Mouse (Mus musculus): ENCODE measurements around the gene Rora. TPM values are rescaled to one million over a fixed set of nuclear protein-coding genes. Genes with fewer than 3 reads are reported as not detected.

Gene Rora
- total RNA-seq, 1 experiment from 2014 or later, result 3.4 TPM

DNA sequence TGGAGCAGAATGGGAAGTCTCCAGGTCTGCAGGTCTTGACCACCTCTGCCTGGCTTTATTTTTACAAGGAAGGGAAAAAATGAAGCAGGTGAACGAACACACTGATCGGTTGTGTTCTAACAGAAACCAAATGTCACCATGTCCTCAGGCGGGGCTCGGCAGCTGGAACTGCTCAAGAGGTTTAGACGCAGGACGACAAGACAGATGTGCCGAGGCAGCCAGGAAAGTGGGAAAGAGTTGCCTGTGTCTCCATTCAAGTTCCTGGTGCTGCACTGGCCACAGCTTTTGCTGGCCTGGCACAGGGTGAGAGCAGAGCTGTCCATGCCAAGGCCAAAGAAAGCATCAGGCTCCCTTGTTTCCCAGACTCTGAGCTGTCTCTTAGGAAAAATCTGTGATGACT lies 480.1 kb downstream of the Rora start:
- no peak for ATAC-seq (replicated peaks; ENCODE audit: insufficient number of reproducible peaks, low FRiP score, low TSS enrichment, poor library complexity, severe bottlenecking)

- ATAC-seq (replicated peaks; ENCODE audit: insufficient number of reproducible peaks, low FRiP score, low TSS enrichment, poor library complexity, severe bottlenecking), result no peak
Observed at GRCm38 (mm10) chr9:69134604-69135003, 481.0 kb downstream of the Rora start.

DNA sequence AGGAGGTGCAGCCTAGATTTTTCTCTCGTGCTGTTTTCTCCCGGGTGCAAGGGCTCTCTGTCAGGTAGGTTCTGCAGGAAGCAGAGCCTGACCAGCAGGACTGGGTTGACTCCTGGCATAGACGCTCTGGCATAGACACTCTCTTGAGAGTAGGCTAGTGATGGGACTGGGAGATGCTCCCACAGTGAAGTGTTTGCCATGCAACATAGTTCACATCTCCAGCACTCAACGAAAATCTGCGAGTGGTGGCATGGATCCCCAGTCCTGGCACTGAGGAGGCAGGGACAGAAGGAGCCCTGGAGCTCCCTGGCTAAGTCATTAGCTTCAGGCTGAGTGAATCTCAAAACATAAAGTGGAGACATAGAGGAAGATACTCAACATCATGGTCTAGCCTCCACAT lies 483.2 kb downstream of the Rora start:
- no peak for ATAC-seq (replicated peaks; ENCODE audit: insufficient number of reproducible peaks, low FRiP score, low TSS enrichment, poor library complexity, severe bottlenecking)

DNA sequence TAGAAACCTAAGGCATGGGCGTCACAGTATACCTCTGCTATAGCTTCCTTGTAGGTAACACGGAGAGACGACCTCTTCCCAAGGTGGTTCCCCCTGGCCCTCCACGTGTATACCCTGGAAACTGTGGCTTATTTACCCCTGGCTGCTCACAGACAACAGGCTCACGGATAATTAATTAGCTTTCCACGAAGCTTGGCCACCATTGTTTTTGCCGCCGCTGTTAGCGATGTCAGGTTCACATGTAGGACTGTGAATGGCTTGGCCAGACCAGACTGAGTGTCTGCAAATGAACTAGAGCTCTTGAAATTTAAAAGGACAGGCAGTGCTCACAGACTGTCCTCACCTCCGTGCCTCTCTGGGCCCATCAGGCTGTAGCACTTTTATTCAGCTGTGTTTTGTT lies 483.8 kb downstream of the Rora start:
- ATAC-seq (replicated peaks; ENCODE audit: insufficient number of reproducible peaks, low FRiP score, low TSS enrichment, poor library complexity, severe bottlenecking), result no peak

- no peak for ATAC-seq (replicated peaks; ENCODE audit: insufficient number of reproducible peaks, low FRiP score, low TSS enrichment, poor library complexity, severe bottlenecking)
Observed at GRCm38 (mm10) chr9:69140144-69140543, 486.6 kb downstream of the Rora start.

DNA sequence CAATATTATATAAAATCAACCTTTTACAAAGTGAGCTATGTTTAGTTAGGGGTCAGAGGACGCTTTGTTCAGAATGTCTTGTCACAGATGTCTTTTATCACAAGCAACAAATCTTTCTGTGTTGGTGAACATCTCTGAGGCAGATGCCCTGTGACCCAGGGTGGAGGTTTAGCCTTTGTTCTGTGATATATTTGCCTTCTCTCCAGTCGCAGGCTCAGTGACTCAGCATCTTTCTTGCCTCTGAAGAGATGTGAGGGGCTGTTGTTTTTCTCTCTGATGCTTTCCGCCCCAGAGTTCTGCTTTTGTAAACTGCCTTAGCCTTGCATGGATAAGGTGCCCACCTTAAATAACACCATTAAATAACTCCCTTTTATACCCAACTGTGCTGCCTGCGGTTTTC lies 488.3 kb downstream of the Rora start:
- ATAC-seq (replicated peaks; ENCODE audit: insufficient number of reproducible peaks, low FRiP score, low TSS enrichment, poor library complexity, severe bottlenecking), result no peak

DNA sequence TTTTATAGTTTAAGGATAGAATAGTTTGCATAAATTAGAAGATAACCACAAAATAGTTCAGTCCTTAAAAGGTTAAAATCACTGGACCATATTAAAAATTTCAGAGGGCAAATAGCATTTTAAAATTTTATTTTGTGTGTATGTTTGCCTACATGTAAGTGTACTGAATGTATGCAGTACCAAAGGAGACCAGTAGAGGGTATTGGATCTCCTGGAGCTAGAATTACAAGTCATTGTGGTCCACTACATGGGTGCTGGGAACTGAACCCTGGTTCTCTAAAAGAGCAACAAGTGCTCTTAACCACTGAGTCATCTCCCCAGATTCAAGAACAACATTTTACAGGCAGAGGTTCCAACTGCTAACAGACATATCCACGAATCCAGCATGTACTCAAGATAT lies 493.4 kb downstream of the Rora start:
- no peak for ATAC-seq (replicated peaks; ENCODE audit: insufficient number of reproducible peaks, low FRiP score, low TSS enrichment, poor library complexity, severe bottlenecking)

- no peak for ATAC-seq (replicated peaks; ENCODE audit: insufficient number of reproducible peaks, low FRiP score, low TSS enrichment, poor library complexity, severe bottlenecking)
Observed at GRCm38 (mm10) chr9:69150224-69150623, 496.6 kb downstream of the Rora start.

DNA sequence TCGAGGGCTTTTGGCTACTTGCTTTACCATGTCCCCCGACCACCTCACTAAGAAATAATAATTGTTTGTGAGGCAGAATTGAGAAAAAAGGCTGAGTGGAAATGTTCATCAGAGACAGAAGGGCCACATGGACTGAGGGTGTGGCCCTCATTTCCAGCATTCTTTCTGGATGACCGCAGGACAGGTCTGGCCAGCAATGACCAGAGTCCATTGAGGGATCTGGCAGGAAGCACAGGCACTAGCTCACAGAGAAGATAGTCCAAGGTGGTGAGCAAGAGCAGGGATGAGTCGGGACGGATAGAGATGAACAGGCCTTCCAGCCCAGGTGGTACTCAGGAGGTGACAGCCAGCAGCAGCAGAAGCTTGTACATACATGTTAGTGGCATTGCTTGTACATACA lies 501.1 kb downstream of the Rora start:
- no peak for ATAC-seq (replicated peaks; ENCODE audit: insufficient number of reproducible peaks, low FRiP score, low TSS enrichment, poor library complexity, severe bottlenecking)

DNA sequence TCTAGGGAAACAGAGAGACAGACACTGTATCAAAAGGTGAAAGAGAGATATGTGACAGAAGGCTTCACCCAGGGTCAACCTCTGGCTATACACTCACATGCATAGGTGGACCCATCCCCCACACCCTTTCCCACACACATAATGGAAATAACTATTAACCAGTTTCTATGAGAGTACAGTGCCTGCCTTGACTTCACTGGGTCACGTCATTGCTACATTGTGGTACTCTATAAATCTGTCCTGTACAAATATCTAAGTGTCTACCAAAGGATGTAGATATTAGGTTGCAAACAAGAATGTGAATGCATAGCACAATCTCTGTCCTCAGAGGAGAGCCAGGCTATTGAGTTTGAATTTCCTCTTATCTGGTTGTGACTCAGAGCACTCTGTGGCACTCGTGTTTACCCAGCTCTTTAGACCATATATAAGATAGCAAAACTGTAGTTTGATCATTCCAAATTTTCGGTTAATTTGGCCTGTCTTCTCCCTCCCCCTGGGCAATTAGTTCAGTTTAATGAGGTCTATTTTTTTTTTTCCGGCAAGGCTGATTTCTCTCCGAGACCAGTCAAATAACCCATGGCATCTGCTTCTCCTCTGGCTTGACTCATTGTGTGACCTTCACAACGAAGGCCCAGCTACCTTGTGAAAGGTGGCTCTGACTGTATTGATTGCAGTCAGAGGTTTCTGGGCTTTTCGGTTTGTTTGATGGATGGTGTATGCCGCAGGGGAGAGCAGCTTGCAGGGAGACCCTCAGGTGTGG lies 502.4 kb downstream of the Rora start:
- ATAC-seq (replicated peaks; ENCODE audit: insufficient number of reproducible peaks, low FRiP score, low TSS enrichment, poor library complexity, severe bottlenecking), result no peak

- no peak for ATAC-seq (replicated peaks; ENCODE audit: insufficient number of reproducible peaks, low FRiP score, low TSS enrichment, poor library complexity, severe bottlenecking)
Observed at GRCm38 (mm10) chr9:69160818-69161217, 507.2 kb downstream of the Rora start.

DNA sequence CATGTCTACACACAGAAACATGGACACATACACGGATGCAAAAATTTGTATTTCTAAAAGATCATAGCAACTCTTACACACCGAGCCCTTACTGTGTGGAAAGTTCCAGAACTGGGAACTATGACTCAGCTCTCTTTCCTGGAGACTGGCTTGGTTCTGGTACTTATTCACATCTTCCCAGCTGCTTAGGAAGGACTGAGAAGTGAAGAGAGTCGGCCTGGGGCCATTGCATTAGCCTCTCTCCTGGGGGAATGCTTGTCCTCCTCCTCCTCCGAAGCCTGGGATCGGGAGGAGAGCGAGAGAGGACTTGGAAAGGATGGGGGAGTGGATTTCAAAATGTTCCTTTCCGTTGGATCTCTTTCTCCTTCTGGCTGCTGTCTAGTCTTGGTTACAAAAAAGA lies 511.1 kb downstream of the Rora start:
- no peak for ATAC-seq (replicated peaks; ENCODE audit: insufficient number of reproducible peaks, low FRiP score, low TSS enrichment, poor library complexity, severe bottlenecking)

DNA sequence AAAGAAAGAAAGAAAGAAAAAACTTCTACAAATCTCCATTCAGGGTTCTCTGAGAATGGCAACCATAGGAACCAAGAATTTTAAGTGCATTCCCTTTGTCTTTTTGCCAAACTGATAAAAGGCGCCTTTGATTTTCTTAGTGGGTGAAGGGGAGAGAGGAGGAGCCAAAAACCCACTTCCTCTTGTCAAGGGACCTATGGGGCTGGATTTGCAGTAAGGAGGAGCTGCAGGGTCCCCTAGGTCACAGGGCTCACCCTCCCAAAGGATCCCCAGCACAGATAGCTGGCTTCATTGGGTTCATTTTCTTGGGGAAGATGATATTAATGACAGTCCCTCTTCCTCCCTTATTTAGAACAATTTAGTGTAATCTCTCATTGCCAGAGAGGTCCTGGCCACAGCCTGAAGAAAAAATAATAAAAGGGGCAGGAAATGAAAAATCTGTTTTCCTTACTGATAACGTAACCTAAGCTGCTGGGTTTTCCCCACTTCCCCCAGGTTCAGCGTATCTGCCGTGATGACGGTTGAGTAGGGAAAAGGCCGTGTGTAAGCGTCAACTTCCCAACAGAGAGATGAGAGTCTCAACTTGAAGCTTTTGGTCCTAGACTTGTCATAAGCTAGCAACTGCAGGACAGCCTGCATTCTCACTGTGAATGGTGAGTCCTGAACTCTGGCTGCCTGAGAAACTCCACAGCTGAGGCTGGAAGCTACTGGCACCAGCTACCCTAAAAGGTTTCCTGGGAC lies 511.7 kb downstream of the Rora start:
- no peak for ATAC-seq (replicated peaks; ENCODE audit: insufficient number of reproducible peaks, low FRiP score, low TSS enrichment, poor library complexity, severe bottlenecking)

- ATAC-seq (replicated peaks; ENCODE audit: insufficient number of reproducible peaks, low FRiP score, low TSS enrichment, poor library complexity, severe bottlenecking), result no peak
Observed at GRCm38 (mm10) chr9:69174061-69174460, 520.5 kb downstream of the Rora start.

DNA sequence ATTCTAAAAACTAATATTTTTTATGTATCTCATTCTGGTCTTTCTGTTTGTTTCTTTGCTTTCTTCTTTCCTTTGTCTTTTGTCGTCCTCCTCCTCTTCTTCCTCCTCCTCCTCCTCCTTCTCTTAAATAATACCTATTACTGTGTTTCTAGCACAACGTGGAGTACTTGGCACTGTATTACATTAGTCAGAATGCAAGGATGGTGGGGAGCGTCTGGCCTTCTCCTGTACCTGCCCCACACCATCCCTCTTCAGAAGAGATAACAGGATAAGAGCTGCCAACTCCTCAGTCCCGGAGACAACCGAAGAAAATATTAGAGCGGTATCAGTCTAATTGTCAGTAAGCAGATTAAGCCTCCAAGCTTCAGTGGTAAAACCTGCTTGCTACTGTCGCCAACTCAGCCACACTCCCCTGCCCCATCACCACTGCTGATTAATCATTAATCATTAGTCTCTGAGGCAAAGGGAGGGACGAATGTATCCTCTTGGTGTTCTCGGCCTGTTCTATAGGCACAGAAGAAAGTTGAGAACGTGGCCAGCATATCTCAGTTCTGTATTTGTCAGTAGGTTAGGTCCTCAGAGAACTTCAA lies 521.0 kb downstream of the Rora start:
- no peak for ATAC-seq (replicated peaks; ENCODE audit: insufficient number of reproducible peaks, low FRiP score, low TSS enrichment, poor library complexity, severe bottlenecking)

- no peak for ATAC-seq (replicated peaks; ENCODE audit: insufficient number of reproducible peaks, low FRiP score, low TSS enrichment, poor library complexity, severe bottlenecking)
Observed at GRCm38 (mm10) chr9:69176988-69177387, 523.4 kb downstream of the Rora start.

DNA sequence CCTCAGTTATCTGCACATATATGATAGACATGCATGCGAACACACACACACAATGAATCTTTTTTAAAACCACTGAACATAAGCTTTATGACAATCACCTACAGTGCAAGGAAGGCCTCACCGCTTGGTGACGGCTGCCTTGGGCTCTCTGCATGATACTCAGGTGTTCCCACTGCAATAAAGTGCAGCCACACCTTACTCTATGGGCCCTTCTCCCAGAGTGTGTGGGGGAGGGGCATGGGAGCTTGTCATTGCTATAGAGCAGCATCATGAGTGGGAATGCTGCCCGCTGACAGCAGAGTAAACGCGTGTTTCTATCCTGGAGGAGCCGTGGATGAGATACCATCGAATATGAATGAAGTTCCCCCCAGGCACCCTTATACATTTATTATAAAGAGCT lies 525.6 kb downstream of the Rora start:
- no peak for ATAC-seq (replicated peaks; ENCODE audit: insufficient number of reproducible peaks, low FRiP score, low TSS enrichment, poor library complexity, severe bottlenecking)

GRCm38 (mm10) chr9:69180961-69181360 lies 527.4 kb downstream of the Rora start:
- no peak for ATAC-seq (replicated peaks; ENCODE audit: insufficient number of reproducible peaks, low FRiP score, low TSS enrichment, poor library complexity, severe bottlenecking)

DNA sequence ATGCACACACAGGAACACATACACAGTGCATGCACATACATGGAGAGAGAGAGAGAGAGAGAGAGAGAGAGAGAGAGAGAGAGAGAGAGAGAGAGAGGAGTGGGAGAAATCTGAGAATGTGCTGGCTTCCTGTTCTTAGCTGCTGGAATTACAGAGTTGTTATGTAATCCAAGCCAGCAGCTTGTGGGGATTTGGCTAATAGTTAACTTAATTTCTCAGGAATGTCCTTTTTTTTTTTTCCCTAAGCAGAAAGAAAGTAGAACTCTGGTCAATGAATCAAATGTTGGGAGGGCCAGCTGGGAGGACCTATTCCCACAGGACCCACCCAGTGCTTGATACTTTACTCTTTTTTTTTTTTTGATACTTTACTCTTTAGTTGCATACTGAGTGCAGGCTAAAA lies 527.8 kb downstream of the Rora start:
- no peak for ATAC-seq (replicated peaks; ENCODE audit: insufficient number of reproducible peaks, low FRiP score, low TSS enrichment, poor library complexity, severe bottlenecking)

GRCm38 (mm10) chr9:69183888-69184287 lies 530.3 kb downstream of the Rora start:
- ATAC-seq (replicated peaks; ENCODE audit: insufficient number of reproducible peaks, low FRiP score, low TSS enrichment, poor library complexity, severe bottlenecking), result no peak

Measured in monocyte, adult 5-6 weeks (primary cell).